Mouse (Mus musculus) mesoderm, embryonic 11.5 days (tissue): ENCODE measurements around the gene Them7.

ENCODE experiments used
- DNase-seq: peaks from one replicate; pipeline ENCODE4 v3.0.0-alpha.2; 2012; ENCODE audit warnings: low read depth, low spot score

The Them7 gene

GRCm38 (mm10) chr2:105311414-105311813 lies 87.3 kb downstream of the Them7 start:
- peak; percentile 33 for DNase-seq

DNA sequence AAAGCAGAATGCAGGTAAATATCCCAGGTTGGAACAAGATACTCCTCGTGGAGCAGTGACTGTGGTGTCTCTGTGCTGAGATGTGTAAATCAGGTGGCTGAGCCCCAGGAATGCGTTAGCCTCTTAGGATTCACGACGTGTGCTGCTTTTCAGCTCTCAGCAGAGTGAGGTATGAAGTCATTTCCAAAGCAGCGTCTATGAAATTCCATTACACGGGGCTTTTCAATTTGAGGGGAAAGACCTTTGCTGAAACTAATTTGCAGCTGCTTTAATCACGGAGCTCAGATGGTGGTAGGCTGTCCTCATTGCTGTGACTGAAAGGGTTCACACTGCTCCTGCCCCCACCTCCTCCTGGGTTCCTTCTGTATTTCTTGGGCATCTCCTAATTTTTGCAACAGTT lies 87.9 kb downstream of the Them7 start:
- DNase-seq = peak; percentile 34

DNA sequence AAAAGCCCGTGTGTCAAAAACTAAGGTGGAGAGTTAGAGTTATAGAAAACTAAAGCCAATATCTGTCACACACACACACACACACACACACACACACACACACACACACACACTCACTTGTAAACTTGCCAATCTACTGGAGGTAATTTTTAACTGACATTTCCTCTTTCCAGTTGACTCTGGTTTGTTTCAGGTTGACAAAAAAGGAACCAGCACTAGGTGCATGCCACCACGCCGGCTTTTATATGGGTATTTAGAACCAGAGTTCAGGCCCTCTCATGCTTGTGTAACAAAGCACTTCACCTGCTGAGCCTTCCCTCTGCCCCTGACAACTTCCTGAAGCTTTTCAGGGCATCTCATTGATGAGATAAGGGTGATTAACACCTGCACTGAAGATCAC lies 89.0 kb downstream of the Them7 start:
- DNase-seq = no peak

- DNase-seq = no peak
These were observed 93.5 kb downstream of the Them7 start for GRCm38 (mm10) chr2:105317556-105318184.

- DNase-seq = no peak
These were observed 101.9 kb downstream of the Them7 start for GRCm38 (mm10) chr2:105326067-105326466.

DNA sequence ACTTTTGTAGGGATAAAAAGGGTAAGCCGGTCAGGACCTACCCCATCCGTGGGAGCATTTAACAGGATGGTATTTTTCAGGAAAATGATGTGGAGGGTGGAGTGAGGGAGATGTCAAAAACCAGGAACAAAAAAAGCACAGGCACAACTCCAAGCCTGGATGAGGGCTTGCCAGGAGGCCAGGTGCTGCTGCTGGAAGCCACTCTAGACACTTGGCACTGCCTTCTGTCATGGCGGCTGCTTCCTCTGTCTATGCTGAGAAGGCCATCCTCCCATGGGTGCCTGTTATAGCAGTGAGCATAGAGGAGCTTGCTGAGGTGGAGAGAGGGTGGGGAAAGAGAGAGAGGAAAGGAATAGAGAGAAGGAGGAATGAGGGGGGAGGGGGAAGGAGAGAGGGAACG lies 105.9 kb downstream of the Them7 start:
- DNase-seq = no peak

DNA sequence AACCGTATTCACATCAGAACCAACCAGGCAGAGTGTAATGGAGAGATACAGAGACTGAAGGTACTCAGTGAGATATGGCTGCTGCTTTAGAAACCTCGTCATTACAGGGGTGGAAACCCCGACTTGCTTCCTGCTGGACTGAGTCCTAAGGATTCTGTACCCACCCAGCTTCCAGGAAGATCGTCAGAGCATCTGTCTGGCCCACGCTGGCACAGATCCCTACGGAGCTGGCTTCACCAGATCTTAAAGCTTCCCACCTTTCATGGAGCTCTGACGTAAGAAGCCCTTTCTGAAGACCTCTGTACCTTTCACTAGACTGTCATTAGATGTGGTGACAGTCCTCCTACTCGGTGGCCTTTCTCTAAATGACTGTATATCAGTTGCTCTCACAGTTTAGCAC lies 109.0 kb downstream of the Them7 start:
- no peak for DNase-seq

GRCm38 (mm10) chr2:105333976-105334713 lies 110.0 kb downstream of the Them7 start:
- DNase-seq = peak; percentile 83

GRCm38 (mm10) chr2:105335661-105336060 lies 111.5 kb downstream of the Them7 start:
- no peak for DNase-seq

- peak; percentile 45 for DNase-seq
These were observed 112.4 kb downstream of the Them7 start for GRCm38 (mm10) chr2:105336314-105337027.

DNA sequence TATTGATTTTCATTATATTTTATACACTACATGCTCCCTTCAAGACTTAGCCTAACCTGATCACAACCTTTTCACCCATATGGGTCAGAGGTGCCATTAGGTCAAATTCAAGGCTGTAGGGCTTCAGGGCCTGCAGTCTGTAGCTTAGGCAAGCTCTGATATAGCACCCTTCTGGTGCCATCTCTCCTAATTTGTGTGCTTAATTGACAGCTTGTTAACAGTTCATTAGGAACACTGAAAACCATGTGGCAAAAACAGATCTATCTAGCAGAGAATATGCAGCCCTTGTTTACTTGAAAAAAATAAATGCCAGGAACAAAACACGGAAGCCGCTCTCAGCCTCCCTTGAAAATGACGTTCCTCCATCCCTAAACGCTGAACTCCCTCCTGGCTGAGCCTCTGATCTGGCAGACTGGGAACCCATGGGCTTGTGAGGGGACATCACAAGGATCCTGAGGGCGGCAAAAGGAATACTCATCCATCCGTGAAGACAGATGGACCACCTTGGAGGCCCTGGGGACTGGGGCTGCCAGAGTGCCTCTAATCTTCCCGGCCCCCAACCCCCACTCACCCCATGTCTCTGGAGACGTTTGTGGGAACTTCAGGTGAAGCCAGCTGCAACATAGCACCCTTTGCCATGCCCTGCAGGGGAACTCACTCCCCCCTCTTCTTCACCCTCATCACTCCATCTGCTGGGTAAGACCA lies 113.2 kb downstream of the Them7 start:
- no peak for DNase-seq

- DNase-seq = no peak
These were observed 115.9 kb downstream of the Them7 start for GRCm38 (mm10) chr2:105339993-105340392.

DNA sequence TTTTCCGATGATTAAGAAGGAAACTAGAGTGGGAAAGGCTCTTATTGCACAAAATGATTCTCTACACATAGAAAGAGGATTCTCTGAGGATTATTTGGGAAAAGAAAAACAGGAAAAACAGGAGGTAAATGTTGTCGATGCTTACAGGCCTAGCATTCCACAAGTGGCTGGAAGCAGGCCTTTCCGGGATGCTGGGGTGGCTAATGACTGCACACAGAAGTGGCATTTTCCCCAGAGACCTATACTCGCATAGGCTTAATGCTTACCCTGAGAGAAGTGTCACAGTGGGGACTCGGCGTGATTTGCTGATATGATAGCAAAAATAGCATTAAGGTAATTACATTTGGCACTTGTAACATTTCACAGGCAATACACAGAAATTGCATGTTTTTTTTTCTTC lies 124.8 kb downstream of the Them7 start:
- DNase-seq = no peak

DNA sequence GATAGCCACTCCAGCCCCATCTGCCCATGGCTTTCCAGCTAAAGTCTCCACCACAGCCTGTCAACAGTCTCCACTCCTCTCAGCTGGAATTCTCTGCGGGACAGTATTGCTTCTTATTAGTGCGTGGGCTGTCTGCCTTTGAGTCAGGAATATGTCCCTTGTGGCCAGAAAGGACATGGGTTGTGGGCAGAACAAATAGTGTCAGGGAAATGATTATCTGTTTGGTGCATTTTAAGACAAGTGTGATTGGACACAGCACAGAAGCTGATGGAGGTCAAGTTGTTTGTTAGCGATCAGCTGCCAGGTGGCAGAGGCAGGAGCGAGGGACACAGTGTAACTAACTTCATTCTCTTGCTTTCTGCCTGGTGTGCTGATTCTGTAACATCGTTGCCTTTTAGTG lies 132.7 kb downstream of the Them7 start:
- DNase-seq = no peak

DNA sequence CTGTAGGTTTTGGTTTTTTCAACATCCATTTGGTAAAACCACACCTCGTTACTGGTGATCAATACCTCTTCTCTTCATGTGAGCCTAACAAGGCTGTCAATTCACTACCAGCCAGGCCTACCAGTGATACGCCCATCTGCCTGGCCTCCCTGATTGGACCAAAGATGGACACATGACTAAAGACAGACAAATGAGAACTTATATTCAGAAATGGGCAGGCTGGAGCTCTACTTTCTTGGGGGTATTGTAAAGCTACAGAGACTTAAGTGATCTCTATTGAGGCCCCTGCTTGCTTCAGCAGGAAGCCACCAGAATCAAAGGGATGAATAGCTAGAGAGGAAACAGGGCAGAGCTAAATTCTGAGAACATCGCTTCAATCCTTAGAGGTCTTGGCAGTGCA lies 133.9 kb downstream of the Them7 start:
- DNase-seq = no peak

DNA sequence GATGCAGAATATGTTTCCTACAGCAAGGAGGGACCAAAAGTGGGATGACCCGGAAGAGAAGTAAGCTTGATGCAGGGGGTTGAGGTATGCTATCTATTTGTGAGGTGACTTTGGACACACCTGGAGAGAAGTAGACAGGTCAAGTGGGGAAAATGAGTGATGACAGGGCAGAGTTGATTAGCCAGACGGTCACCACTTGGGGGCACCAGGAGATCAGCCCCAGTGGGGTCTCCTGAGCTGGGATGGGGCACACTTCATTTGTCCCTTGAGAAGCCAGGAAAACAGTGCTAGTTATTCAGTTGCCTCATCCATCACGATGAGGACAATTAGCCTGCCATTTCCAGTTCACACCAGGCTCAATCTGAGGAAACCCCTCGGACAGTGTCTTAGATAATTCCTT lies 143.5 kb downstream of the Them7 start:
- DNase-seq = no peak

DNA sequence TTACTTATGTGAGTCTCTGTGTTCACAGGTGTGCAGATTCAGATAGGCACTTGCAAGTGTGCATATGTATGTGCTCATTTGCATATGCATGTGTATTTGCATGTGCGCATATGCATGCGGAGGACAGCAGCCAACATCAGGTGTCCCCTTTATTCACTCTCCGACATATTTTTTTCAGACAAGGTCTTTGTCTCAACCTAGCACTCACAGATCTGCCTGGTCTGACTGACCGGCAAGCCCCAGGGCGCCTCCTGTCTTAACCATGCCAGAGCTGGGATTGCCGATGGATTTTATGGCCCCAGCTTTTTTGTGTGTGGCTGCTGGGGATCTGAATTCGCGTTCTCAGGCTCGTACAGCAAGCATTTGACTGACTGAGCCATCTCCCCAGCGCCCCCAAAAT lies 146.1 kb downstream of the Them7 start:
- DNase-seq = no peak

GRCm38 (mm10) chr2:105370698-105371097 lies 146.6 kb downstream of the Them7 start:
- DNase-seq = no peak

- DNase-seq = no peak
These were observed 148.0 kb downstream of the Them7 start for GRCm38 (mm10) chr2:105372156-105372555.

DNA sequence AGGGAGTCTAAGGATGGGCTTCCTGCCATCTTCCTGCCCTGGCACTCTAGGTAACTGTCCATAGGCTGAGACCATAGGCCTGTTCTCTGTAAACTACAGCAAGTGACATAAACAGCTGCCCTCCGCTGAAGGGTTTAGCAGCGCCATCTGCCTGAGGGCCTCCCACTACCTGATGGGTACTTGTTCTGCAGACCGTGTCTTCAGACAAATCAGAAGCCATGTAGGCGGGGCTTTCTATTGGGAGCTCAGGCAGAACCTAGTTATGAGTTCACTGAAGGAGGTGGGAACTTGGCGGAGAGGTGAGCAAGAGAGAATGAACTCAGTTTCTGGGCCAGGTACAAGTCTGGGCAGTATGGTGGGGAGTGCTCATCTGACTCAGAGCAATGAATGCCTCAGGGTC lies 148.6 kb downstream of the Them7 start:
- DNase-seq = no peak

DNA sequence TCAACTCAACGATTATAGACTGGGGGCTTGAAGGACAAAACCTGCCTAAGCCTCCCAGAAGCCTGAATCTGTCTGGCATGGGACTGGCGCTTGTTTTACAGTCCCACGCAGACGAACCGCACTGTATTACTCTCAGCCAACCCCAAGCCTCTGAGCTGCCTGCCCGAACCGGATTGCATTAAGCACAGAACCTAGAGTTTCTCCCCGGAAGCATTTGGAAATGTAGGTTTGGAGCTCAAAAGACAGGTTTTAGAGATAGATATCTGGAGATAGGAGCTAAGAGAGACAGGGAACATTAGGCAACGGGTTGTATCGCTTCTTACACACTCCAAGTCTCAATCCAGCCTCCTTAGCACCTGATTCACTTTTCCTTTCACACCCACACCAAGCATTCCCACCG lies 149.5 kb downstream of the Them7 start:
- DNase-seq = no peak

GRCm38 (mm10) chr2:105375261-105375660 lies 151.1 kb downstream of the Them7 start:
- no peak for DNase-seq
